Mouse (Mus musculus) midbrain, embryonic 15.5 days (tissue): ENCODE data around the gene Alkbh5. TPM values are rescaled to one million over a fixed set of nuclear protein-coding genes. Genes with fewer than 3 reads are reported as not detected.
"Not testable (repeated sequence)": the region's sequence is repeated elsewhere in the genome, so short reads cannot be mapped to it uniquely, and the experiment has no call there.

Source experiments
- ATAC-seq: fragments of 200-750 bp; cut with Nextera tagmentation; replicated peaks from 2 replicates; pipeline ENCODE4 v1.8.0; 2017; ENCODE audit warnings: moderate TSS enrichment
- H3K27ac ChIP-seq: fragments of 300-500 bp; sonication (generic); 2 replicates; pipeline ENCODE4 v1.5.1; 2015; ENCODE audit warnings: mild to moderate bottlenecking, inconsistent platforms
- H3K27me3 ChIP-seq: fragments of 300-500 bp; sonication (generic); replicated peaks from 2 replicates; pipeline ENCODE4 v1.6.1; 2015; ENCODE audit warnings: inconsistent platforms
- H3K36me3 ChIP-seq: fragments of 300-500 bp; sonication (generic); replicated peaks from 2 replicates; pipeline ENCODE4 v1.6.1; 2015; ENCODE audit warnings: inconsistent platforms
- H3K4me1 ChIP-seq: fragments of 300-500 bp; sonication (generic); 2 replicates; pipeline ENCODE4 v1.6.1; 2015; ENCODE audit warnings: inconsistent platforms
- H3K4me2 ChIP-seq: fragments of 300-500 bp; sonication (generic); 2 replicates; pipeline ENCODE4 v1.6.1; 2015; ENCODE audit warnings: inconsistent platforms, mild to moderate bottlenecking, moderate library complexity
- H3K4me3 ChIP-seq: fragments of 300-500 bp; sonication (generic); 2 replicates; pipeline ENCODE4 v1.5.1; 2015; ENCODE audit warnings: mild to moderate bottlenecking, inconsistent platforms
- H3K9ac ChIP-seq: fragments of 300-500 bp; sonication (generic); 2 replicates; pipeline ENCODE4 v1.6.1; 2015; ENCODE audit warnings: mild to moderate bottlenecking, inconsistent platforms
- H3K9me3 ChIP-seq: fragments of 300-500 bp; sonication (generic); 2 replicates; pipeline ENCODE4 v1.6.1; 2016; ENCODE audit warnings: inconsistent platforms
- WGBS: fragments of 180-500 bp; shearing (Covaris S2); methylation state at CpG from one replicate; pipeline ENCODE4 v1.1.7; 2015; ENCODE audit warnings: mixed read lengths; 5-methylcytosine and 5-hydroxymethylcytosine counted together
- polyA plus RNA-seq: library from polyadenylated mRNA; unstranded; fragments of >200 nt; fragmentation: Nextera tagmentation; extraction: Ambion mirVana; gene quantifications from 2 replicates; pipeline ENCODE4 v1.2.1, GENCODE M21; 2015

The Alkbh5 gene
- polyA plus RNA-seq, 1 experiment from 2014 or later = 22.9 TPM

DNA sequence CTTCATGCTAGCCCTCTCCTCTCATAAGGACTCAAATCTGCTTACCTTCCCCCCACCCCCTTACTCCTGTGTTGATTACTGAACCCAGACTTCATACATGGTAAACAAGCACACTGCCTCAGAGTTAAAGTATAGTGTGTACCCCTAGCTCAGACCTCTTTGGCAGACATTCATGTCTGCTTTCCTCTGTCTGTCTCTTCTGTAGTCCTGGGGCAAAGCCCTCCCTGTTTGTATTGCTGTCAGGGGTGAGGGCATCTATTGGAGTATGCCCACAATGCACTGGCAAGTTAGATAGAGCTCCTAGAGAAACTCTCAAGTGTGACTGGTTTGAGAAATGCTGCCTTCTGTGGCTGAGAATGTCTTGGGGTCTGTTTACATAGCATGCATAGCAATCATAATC lies 16.9 kb downstream of the Alkbh5 start:
- no peaks in the 10 kb centered on the region for H3K9me3 ChIP-seq
- no peak overlapping the region for H3K9ac ChIP-seq
- H3K27me3 ChIP-seq = no peaks in the 10 kb centered on the region
- peaks cover 45% of the 10 kb centered on the region for H3K36me3 ChIP-seq
- ATAC-seq = no peak
- H3K4me1 ChIP-seq = no peaks in the 10 kb centered on the region
- no peak overlapping the region for H3K27ac ChIP-seq
- H3K4me2 ChIP-seq = no peak overlapping the region
- H3K4me3 ChIP-seq = no peak overlapping the region

GRCm38 (mm10) chr11:60557675-60558074 lies 21.5 kb downstream of the Alkbh5 start:
- 95% methylated on average over 3 of the region's 3 CpGs for WGBS
- Histone ChIP-seq H3K4me2 (no peak overlapping the region), H3K9ac (no peak overlapping the region), H3K4me1 (no peaks in the 10 kb centered on the region), H3K27me3 (no peaks in the 10 kb centered on the region), H3K27ac (no peak overlapping the region), H3K9me3 (no peaks in the 10 kb centered on the region), H3K36me3 (peaks cover 35% of the 10 kb centered on the region), H3K4me3 (no peak overlapping the region)
- no peak for ATAC-seq

DNA sequence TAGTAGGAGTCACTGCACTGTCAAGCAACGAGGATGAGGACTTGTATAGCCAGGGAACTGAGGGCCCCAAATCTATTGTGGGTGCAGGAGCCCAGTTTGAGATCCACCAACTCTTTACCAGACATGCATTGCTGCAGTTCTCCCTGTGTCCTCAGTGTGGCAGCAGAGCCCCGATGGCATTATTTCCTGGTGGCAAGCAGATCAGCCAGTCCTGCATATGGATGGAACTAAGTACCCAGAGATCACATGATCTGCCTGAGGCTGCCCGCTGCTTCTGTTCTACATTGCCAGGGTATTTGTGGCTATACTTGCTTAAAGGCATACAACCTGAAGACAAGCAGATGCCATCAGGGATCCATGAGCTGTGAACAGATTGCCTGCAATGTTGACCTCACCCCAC lies 23.2 kb downstream of the Alkbh5 start:
- no peak overlapping the region for H3K4me3 ChIP-seq
- H3K4me1 ChIP-seq = no peaks in the 10 kb centered on the region
- H3K4me2 ChIP-seq = no peak overlapping the region
- ATAC-seq = no peak
- H3K36me3 ChIP-seq = peaks cover 20% of the 10 kb centered on the region
- no peaks in the 10 kb centered on the region for H3K9me3 ChIP-seq
- WGBS = 5% methylated on average over 3 of the region's 3 CpGs
- no peak overlapping the region for H3K27ac ChIP-seq
- H3K9ac ChIP-seq = no peak overlapping the region
- H3K27me3 ChIP-seq = no peaks in the 10 kb centered on the region

- H3K4me1 ChIP-seq = not testable (repeated sequence)
Measured at GRCm38 (mm10) chr11:60574006-60574405, 37.8 kb downstream of the Alkbh5 start.

More at GRCm38 (mm10) chr11:60574006-60574405, 37.8 kb downstream of the Alkbh5 start:
- ATAC-seq, H3K9ac ChIP-seq, H3K27ac ChIP-seq, H3K4me2 ChIP-seq, H3K36me3 ChIP-seq, H3K9me3 ChIP-seq, H3K27me3 ChIP-seq, H3K4me3 ChIP-seq: not testable (repeated sequence)
- 74% methylated on average over 11 of the region's 12 CpGs for WGBS

Other genes starting within 250 kb of the Alkbh5 start
- 72.6 and 73.3 TPM in 2 replicates for gene Tom1l2, start 183.5 kb upstream of the Alkbh5 start, polyA plus RNA-seq
- 6.1 and 6.3 TPM in 2 replicates for gene Drc3, start 183.1 kb upstream of the Alkbh5 start, polyA plus RNA-seq
- gene Gid4, start 119.2 kb upstream of the Alkbh5 start, polyA plus RNA-seq = 23.6 and 25.9 TPM in 2 replicates
- 47.5 and 48.9 TPM in 2 replicates for gene Atpaf2, start 117.9 kb upstream of the Alkbh5 start, polyA plus RNA-seq
- 97.5 and 101 TPM in 2 replicates for gene Drg2, start 81.8 kb upstream of the Alkbh5 start, polyA plus RNA-seq
- gene Myo15, start 67.0 kb upstream of the Alkbh5 start, polyA plus RNA-seq = 0.05 and 0.12 TPM in 2 replicates
- 53.0 and 57.9 TPM in 2 replicates for gene Llgl1, start 163.3 kb downstream of the Alkbh5 start, polyA plus RNA-seq
- gene Flii, start 190.9 kb downstream of the Alkbh5 start, polyA plus RNA-seq = 81.5 and 83.4 TPM in 2 replicates
- gene Mief2, start 192.0 kb downstream of the Alkbh5 start, polyA plus RNA-seq = 23.8 and 25.4 TPM in 2 replicates
- 8.2 and 9.4 TPM in 2 replicates for gene Top3a, start 241.0 kb downstream of the Alkbh5 start, polyA plus RNA-seq
- gene Smcr8, start 241.1 kb downstream of the Alkbh5 start, polyA plus RNA-seq = 6.9 and 7.1 TPM in 2 replicates